Mouse (Mus musculus) heart, embryonic 15.5 days (tissue): ENCODE data around the gene Ube2j1. TPM values are rescaled to one million over a fixed set of nuclear protein-coding genes. Genes with fewer than 3 reads are reported as not detected.
"Not testable (repeated sequence)": the region's sequence is repeated elsewhere in the genome, so short reads cannot be mapped to it uniquely, and the experiment has no call there.

Experiments
- ATAC-seq: fragments of 200-750 bp; cut with Nextera tagmentation; replicated peaks from 2 replicates; pipeline ENCODE4 v1.8.0; 2017; ENCODE audit warnings: low read depth, moderate TSS enrichment; ENCODE audit not compliant: insufficient number of reproducible peaks, insufficient read depth, low FRiP score
- H3K27ac ChIP-seq: fragments of 300-500 bp; sonication (generic); 2 replicates; pipeline ENCODE4 v1.5.1; 2015; ENCODE audit warnings: mild to moderate bottlenecking, inconsistent platforms
- H3K27me3 ChIP-seq: fragments of 300-500 bp; sonication (generic); 2 replicates; pipeline ENCODE4 v1.6.1; 2015; ENCODE audit warnings: inconsistent platforms
- H3K36me3 ChIP-seq: fragments of 300-500 bp; sonication (generic); 2 replicates; pipeline ENCODE4 v1.6.1; 2015; ENCODE audit warnings: mild to moderate bottlenecking, inconsistent platforms
- H3K4me1 ChIP-seq: fragments of 300-500 bp; sonication (generic); replicated peaks from 2 replicates; pipeline ENCODE4 v1.6.1; 2015; ENCODE audit warnings: inconsistent platforms
- H3K4me2 ChIP-seq: fragments of 300-500 bp; sonication (generic); 2 replicates; pipeline ENCODE4 v1.6.1; 2015; ENCODE audit warnings: inconsistent platforms, mild to moderate bottlenecking, moderate library complexity
- H3K4me3 ChIP-seq: fragments of 300-500 bp; sonication (generic); 2 replicates; pipeline ENCODE4 v1.5.1; 2015; ENCODE audit warnings: mild to moderate bottlenecking, inconsistent platforms
- H3K9ac ChIP-seq: fragments of 300-500 bp; sonication (generic); 2 replicates; pipeline ENCODE4 v1.6.1; 2015; ENCODE audit warnings: mild to moderate bottlenecking, inconsistent platforms
- H3K9me3 ChIP-seq: fragments of 300-500 bp; sonication (generic); replicated peaks from 2 replicates; pipeline ENCODE4 v1.6.1; 2016; ENCODE audit warnings: inconsistent platforms
- WGBS: fragments of 180-500 bp; shearing (Covaris S2); methylation state at CpG from one replicate; pipeline ENCODE4 v1.1.7; 2015; ENCODE audit warnings: mixed read lengths; 5-methylcytosine and 5-hydroxymethylcytosine counted together
- polyA plus RNA-seq: library from polyadenylated mRNA; unstranded; fragments of >200 nt; fragmentation: Nextera tagmentation; extraction: Ambion mirVana; gene quantifications from 2 replicates; pipeline ENCODE4 v1.2.1, GENCODE M21; 2015

Gene Ube2j1
- polyA plus RNA-seq, 1 experiment from 2014 or later: 32.5 TPM

DNA sequence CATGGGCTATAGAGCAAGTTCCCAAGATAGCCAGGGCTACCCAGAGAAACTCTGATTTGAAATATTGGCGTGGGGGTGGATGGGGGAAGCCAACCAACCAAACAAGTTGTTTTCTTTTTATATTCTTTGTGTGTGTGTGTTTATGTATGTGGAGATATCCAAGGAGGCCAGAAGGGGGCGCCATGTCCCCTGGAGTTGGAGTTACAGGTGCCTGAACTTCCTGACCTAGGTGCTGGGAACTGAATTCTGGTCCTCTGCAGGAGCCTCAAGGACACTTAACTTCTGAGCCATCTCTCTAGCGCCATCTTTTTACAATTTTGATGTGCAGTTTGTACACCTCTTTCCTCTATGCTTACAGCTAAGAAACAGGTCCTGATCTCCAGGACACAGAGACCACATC, 37.0 kb upstream of the Ube2j1 start:
- Histone ChIP-seq H3K4me3 (no peak overlapping the region), H3K36me3 (no peaks in the 10 kb centered on the region), H3K4me1 (0 out of 2 replicates have a peak, but pooled peaks cover 2% of the 10 kb centered on the region), H3K27ac (no peak overlapping the region), H3K9ac (no peak overlapping the region), H3K27me3 (no peaks in the 10 kb centered on the region), H3K9me3 (no peaks in the 10 kb centered on the region), H3K4me2 (no peak overlapping the region)
- ATAC-seq: no peak
- 82% methylated on average over 3 of the region's 3 CpGs for WGBS

DNA sequence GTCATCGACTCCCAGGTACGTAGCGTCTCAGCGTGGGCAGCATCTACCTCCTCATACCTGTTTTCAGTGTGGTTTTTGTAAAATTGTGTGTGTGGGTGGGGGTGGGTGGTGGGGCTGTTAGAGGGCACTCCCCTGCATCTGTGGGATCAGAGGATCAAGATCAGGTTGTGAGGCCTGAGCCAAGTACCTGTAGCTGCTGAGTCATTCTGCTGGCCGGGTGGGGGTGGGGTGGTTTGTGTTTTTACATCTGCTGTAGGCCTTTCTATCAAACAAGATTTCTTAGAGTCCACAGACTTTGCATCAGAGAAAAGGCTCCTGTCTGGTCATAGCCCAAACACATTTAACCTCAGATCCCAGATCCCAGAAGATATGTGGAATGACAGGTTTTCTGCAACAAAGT, 35.1 kb upstream of the Ube2j1 start:
- WGBS: 94% methylated on average over 5 of the region's 5 CpGs
- Histone ChIP-seq H3K4me3 (no peak overlapping the region), H3K36me3 (no peaks in the 10 kb centered on the region), H3K4me1 (0 out of 2 replicates have a peak, but pooled peaks cover 2% of the 10 kb centered on the region), H3K27me3 (no peaks in the 10 kb centered on the region), H3K9me3 (no peaks in the 10 kb centered on the region), H3K27ac (no peak overlapping the region), H3K9ac (no peak overlapping the region), H3K4me2 (no peak overlapping the region)
- no peak for ATAC-seq

DNA sequence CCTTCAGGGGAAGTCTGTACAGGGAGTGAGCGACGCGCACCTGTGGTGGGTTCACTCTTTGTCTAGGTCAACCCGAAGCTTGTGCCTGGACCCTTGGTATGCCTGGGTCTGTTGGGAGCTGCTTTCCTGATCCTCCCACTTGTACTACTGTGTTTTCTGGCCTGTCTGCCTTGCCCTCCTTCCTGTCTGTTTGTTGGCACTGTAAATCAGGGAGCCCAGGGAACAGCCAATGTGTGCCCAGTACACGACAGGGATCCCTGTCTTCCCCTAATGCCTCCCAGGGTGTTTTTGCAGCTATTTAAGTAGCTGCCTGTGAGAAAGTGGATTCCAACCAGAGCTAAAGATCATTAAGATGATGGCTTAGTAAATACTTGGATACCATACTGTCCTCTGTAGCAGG, 33.6 kb upstream of the Ube2j1 start:
- WGBS: 83% methylated on average over 5 of the region's 5 CpGs
- Histone ChIP-seq H3K36me3 (no peaks in the 10 kb centered on the region), H3K27me3 (no peaks in the 10 kb centered on the region)

DNA sequence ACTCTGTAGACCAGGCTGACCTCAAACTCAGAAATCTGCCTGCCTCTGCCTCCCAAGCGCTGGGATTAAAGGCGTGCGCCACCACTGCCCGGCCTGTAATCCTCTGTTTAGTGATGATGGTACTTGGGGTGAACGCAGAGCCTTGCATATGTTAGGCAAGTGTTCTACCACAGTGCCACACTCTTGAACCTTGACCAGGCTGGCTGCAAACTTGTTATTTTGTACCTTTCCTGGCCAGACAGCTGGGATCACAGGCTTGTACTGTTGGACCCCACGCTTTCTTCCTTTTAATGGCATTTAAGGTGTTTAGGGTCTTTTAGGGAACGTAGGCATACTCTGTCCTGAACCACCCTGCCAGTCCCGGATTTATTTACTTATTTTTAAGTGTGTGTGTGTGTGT, 32.2 kb upstream of the Ube2j1 start:
- Histone ChIP-seq H3K9me3 (no peaks in the 10 kb centered on the region), H3K27me3 (no peaks in the 10 kb centered on the region), H3K4me3 (no peak overlapping the region), H3K9ac (no peak overlapping the region), H3K4me2 (no peak overlapping the region), H3K36me3 (no peaks in the 10 kb centered on the region), H3K27ac (no peak overlapping the region), H3K4me1 (no peaks in the 10 kb centered on the region)
- 93% methylated on average over 8 of the region's 8 CpGs for WGBS
- no peak for ATAC-seq

More for the DNA sequence above, 33.6 kb upstream of the Ube2j1 start:
- Histone ChIP-seq H3K4me2 (no peak overlapping the region), H3K9me3 (no peaks in the 10 kb centered on the region), H3K4me1 (no peaks in the 10 kb centered on the region), H3K27ac (no peak overlapping the region), H3K9ac (no peak overlapping the region), H3K4me3 (no peak overlapping the region)
- ATAC-seq: no peak

DNA sequence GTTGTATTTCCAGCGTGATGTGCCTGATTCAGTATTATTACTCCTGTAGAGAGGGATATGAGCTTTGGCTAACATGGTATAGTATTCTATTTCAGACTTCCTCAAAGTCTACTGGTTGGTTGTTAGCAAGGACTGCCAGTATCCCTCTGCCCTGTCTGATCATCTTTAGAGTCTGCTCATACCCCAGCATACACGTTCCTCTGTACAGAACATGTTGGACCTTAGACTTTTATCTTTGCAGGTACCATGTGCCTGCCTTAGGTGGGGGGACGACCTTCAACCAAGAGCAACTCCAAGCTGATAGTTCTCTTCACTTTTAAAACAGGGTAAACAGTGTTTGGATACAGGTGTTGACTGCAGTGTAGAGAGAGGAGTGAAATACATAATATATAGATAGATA, 29.1 kb upstream of the Ube2j1 start:
- H3K27me3 ChIP-seq: no peaks in the 10 kb centered on the region
- H3K27ac ChIP-seq: no peak overlapping the region
- H3K4me3 ChIP-seq: no peak overlapping the region
- no peak for ATAC-seq
- no peak overlapping the region for H3K4me2 ChIP-seq
- no peak overlapping the region for H3K9ac ChIP-seq
- no peaks in the 10 kb centered on the region for H3K9me3 ChIP-seq
- no peaks in the 10 kb centered on the region for H3K36me3 ChIP-seq
- WGBS: 77% methylated on average over 3 of the region's 3 CpGs
- H3K4me1 ChIP-seq: no peaks in the 10 kb centered on the region

DNA sequence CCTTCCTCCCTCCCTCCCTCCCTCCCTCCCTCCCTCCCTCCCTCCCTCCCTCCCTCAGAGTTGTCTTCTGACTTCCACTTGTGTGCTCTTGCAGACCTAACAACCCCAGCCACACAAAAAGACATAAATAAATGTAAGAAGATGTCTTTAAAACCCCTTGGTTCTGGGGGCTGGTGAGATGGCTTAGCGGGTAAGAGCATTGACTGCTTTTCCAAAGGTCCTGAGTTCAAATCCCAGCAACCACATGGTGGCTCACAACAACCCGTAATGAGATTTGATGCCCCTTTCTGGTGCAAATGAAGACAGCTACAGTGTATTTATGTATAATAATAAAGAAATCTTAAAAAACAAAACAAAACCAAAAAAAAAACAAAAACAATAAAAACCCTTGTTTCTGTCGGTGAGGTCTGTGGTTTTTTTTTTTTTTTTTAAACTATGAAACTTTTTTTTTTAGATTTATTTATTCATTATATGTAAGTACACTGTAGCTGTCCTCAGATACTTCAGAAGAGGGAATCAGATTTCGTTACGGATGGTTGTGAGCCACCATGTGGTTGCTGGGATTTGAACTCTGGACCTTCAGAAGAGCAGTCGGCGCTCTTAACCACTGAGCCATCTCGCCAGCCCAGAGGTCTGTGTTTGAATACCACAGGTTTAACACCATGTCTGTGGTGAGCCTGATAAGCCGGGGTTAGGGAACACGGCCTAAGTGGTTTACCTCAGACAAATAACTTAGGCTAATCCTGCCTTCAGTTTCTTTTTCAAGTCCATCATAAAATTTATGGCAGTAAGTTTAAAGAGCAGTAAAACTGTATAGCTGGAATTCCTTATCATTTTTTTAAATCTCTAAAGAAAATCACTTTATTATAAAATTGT, 25.4 kb upstream of the Ube2j1 start:
- not testable (repeated sequence) for ATAC-seq, H3K4me1 ChIP-seq, H3K27ac ChIP-seq, H3K36me3 ChIP-seq, H3K4me2 ChIP-seq, H3K27me3 ChIP-seq, H3K9ac ChIP-seq, H3K4me3 ChIP-seq, H3K9me3 ChIP-seq
- 90% methylated on average over 10 of the region's 10 CpGs for WGBS

DNA sequence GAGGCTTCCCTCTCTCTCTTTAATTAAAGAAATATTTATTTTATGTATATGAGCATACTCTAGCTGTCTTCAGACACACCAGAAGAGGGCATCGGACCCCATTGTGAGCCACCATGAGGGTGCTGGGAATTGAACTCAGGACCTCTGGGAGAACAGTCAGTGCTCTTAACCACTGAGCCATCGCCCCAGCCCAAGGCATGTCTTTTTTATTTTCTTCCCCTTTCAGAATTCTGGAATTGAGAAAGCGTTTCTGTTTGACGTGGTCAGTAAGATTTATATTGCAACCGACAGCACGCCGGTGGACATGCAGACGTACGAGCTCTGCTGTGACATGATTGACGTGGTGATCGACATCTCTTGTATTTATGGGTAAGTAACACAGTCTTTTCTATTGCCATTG, 24.4 kb upstream of the Ube2j1 start:
- WGBS: 90% methylated on average over 11 of the region's 11 CpGs
- no peak overlapping the region for H3K4me3 ChIP-seq
- peaks cover 3% of the 10 kb centered on the region; the same call in 1 of the 2 replicates for H3K4me1 ChIP-seq
- H3K36me3 ChIP-seq: no peaks in the 10 kb centered on the region
- H3K4me2 ChIP-seq: no peak overlapping the region
- ATAC-seq: no peak
- no peak overlapping the region for H3K27ac ChIP-seq
- no peaks in the 10 kb centered on the region for H3K27me3 ChIP-seq
- H3K9me3 ChIP-seq: no peaks in the 10 kb centered on the region
- no peak overlapping the region for H3K9ac ChIP-seq

DNA sequence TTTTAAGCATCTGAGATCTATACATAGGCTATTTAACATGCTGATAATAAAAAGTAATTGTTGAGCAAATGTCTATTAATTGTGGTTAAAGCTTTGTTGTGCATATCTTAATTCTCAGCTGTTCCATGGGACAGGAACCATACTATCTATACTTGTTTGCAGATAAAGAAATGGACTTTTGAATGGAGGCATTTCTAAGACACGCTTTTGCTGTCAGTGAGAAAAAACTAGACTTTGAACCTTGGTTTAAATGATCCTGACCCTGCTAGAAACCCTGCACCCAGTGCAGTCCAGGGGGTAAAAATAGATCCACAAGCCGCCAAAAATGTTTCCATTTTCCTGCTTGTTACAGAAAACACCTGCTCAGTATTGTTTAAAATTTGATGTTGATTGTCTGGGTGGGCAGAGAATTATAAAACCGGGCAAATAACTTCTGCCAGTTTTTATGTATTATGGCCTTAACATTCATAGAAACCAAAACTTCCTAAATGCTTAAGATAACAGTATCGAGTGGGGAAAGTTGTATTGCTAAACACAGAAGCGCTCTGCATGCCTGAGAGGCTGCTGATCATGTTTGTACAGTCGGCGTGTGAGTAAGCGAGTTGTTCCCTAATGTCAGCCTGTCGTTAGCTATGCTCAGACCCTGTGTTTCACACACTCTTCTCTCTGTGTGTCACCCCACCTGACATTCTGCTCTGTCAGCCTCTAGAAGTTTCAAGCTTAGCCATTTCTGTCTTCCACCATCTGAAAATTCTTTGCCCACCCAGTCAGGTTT, 23.6 kb upstream of the Ube2j1 start:
- Histone ChIP-seq H3K4me2 (no peak overlapping the region), H3K36me3 (no peaks in the 10 kb centered on the region), H3K27me3 (no peaks in the 10 kb centered on the region), H3K4me1 (peaks cover 3% of the 10 kb centered on the region; the same call in 1 of the 2 replicates), H3K27ac (no peak overlapping the region), H3K4me3 (no peak overlapping the region), H3K9ac (no peak overlapping the region), H3K9me3 (no peaks in the 10 kb centered on the region)
- 56% methylated on average over 9 of the region's 9 CpGs for WGBS
- no peak for ATAC-seq

DNA sequence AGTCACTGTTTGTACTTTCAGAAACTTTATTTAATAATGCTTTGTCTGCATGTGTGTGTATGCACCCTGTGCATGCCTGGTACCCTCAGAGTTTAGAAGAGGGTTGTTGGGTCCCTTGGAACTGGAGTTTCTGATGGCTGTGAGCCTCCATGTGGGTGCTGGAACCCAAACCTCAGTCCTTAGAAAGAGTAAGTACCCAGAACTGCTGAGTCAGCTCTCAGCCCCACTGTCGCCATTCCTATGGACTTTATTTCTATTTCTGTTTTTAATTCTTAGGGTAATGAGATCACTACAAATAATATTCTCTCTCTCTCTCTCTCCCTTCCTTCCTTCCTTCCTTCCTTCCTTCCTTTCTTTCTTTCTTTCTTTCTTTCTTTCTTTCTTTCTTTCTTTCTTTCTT, 21.1 kb upstream of the Ube2j1 start:
- Histone ChIP-seq H3K27me3 (no peaks in the 10 kb centered on the region), H3K9ac (no peak overlapping the region)
- 86% methylated on average over 1 of the region's 1 CpGs for WGBS

DNA sequence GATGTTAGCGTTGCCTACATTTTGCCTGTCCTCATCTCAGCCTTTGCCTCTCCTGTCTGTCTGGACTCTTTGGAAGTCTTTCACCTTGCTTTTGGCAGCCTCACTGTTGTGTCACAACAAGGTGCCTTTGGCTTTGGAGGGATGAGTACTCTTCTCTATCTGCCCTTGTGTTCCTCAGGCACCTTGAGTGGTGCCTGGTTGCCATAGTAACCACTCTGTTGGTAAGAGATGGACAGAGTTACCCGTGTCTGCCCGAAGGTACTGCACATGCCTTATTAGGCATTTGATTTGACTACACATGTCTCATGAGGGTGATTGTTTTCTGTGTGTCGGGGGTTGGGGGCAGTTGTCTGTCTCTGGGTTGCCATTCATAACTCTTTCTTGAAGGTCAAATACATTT, 18.7 kb upstream of the Ube2j1 start:
- no peaks in the 10 kb centered on the region for H3K27me3 ChIP-seq
- peaks cover 11% of the 10 kb centered on the region for H3K36me3 ChIP-seq
- 80% methylated on average over 4 of the region's 4 CpGs for WGBS
- H3K9ac ChIP-seq: no peak overlapping the region
- H3K4me3 ChIP-seq: no peak overlapping the region
- H3K9me3 ChIP-seq: no peaks in the 10 kb centered on the region
- no peak overlapping the region for H3K27ac ChIP-seq
- H3K4me2 ChIP-seq: no peak overlapping the region
- ATAC-seq: no peak
- H3K4me1 ChIP-seq: peaks cover 3% of the 10 kb centered on the region; the same call in 1 of the 2 replicates

More for the DNA sequence above, 21.1 kb upstream of the Ube2j1 start:
- Histone ChIP-seq H3K9me3 (no peaks in the 10 kb centered on the region), H3K27ac (no peak overlapping the region), H3K36me3 (peaks cover 11% of the 10 kb centered on the region), H3K4me1 (peaks cover 3% of the 10 kb centered on the region; the same call in 1 of the 2 replicates), H3K4me3 (no peak overlapping the region), H3K4me2 (no peak overlapping the region)
- no peak for ATAC-seq

DNA sequence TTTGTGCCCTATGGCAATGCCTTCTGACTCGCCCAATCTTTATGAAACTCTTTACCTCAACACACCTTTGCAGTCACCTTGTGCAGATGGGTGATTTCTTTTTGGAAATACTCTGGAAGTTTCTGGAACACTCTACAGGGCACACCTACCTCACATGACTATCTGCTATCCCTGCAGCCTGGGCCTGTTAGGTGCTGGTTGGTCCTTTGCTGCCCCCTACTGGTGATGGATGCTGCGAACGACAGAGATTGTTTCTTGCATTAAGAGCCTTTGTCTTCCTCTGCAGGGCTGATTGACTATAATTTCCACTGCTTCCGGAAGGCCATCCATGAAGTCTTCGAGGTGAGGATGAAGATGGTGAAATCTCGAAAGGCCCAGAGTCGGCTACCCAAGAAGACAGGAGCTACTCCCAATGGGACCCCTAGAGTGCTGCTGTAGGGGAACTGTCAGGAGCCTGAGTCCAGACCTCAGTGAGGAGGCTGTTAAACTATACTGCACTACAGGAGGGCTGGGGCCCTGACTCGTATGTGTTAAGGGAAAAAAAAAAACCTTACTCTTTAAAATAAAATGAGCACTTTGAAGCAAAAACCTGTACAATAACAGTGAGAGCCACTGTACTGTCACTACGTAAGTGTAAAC, 12.7 kb upstream of the Ube2j1 start:
- Histone ChIP-seq H3K9me3 (no peaks in the 10 kb centered on the region), H3K9ac (no peak overlapping the region), H3K36me3 (peaks cover 11% of the 10 kb centered on the region), H3K4me1 (no peaks in the 10 kb centered on the region), H3K4me3 (no peak overlapping the region), H3K27me3 (no peaks in the 10 kb centered on the region), H3K4me2 (no peak overlapping the region), H3K27ac (no peak overlapping the region)
- ATAC-seq: no peak; the same call in 1 of the 2 replicates
- WGBS: 45% methylated on average over 9 of the region's 9 CpGs
